Mouse (Mus musculus) bone marrow macrophage, adult 2 months (primary cell): ENCODE results near the gene Stx1b.

ENCODE experiments used
- CTCF ChIP-seq: IDR thresholded peaks from 2 replicates; pipeline ENCODE4 v1.5.1; 2012; ENCODE audit warnings: low read depth, mild to moderate bottlenecking, low read length, moderate library complexity
- POLR2A ChIP-seq: IDR thresholded peaks from 2 replicates; pipeline ENCODE4 v1.6.1; 2012; ENCODE audit warnings: mild to moderate bottlenecking, low read depth, low read length, borderline replicate concordance

- TF ChIP-seq CTCF (peak; percentile 51), POLR2A (no peak)
Measured at GRCm38 (mm10) chr7:127773664-127774384, 50.5 kb downstream of the Stx1b start.
